Mouse (Mus musculus): ENCODE measurements around the gene Uchl4. TPM values are rescaled to one million over a fixed set of nuclear protein-coding genes. Genes with fewer than 3 reads are reported as not detected.

Uchl4 gene
- polyA plus RNA-seq, 1 experiment from 2014 or later = 2.1 TPM

DNA sequence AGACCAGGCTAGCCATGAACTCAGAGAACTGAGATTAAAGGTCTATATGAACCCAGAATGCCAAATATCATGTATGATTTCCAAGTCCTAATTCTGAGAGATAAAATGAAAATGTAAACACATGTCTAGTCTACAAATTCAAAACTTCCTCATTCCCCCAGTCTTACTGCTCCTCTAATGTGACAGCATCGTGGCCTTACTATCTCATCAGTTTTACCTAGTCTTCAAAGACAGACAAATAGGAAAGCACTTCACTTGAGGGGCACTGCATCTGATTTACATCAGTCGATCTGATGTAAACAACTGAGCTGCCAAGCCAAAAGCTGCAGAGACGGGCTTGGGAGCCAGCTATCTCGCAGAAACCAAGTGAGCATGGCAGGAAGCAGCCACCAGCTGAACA lies 18.9 kb upstream of the Uchl4 start:
- no peaks in the 10 kb centered on the region for H3K27me3 ChIP-seq
- no peaks in the 10 kb centered on the region for H3K9me3 ChIP-seq (replicated peaks)
- H3K9ac ChIP-seq = no peak overlapping the region
- H3K4me1 ChIP-seq = peaks cover 17% of the 10 kb centered on the region; the same call in 1 of the 2 replicates
- no peak overlapping the region for H3K4me3 ChIP-seq (replicated peaks)
- no peak overlapping the region for H3K4me2 ChIP-seq (replicated peaks)
- no peak for ATAC-seq (ENCODE audit: insufficient number of reproducible peaks, low FRiP score, low TSS enrichment, low read depth)
- peaks cover 10% of the 10 kb centered on the region; the same call in 1 of the 2 replicates for H3K36me3 ChIP-seq
- H3K27ac ChIP-seq (replicated peaks) = no peak overlapping the region; the same call in 1 of the 2 replicates
- 50% methylated on average over 4 of the region's 4 CpGs for WGBS

GRCm38 (mm10) chr9:64216641-64217040 lies 18.4 kb upstream of the Uchl4 start:
- Histone ChIP-seq H3K36me3 (peaks cover 6% of the 10 kb centered on the region; the same call in 1 of the 2 replicates), H3K4me1 (peaks cover 17% of the 10 kb centered on the region; the same call in 1 of the 2 replicates), H3K9me3 (replicated peaks) (no peaks in the 10 kb centered on the region), H3K27ac (replicated peaks) (no peak overlapping the region; the same call in 1 of the 2 replicates), H3K4me3 (replicated peaks) (no peak overlapping the region), H3K4me2 (replicated peaks) (no peak overlapping the region), H3K27me3 (no peaks in the 10 kb centered on the region), H3K9ac (no peak overlapping the region)
- ATAC-seq (ENCODE audit: insufficient number of reproducible peaks, low FRiP score, low TSS enrichment, low read depth) = no peak
- 89% methylated on average over 2 of the region's 2 CpGs for WGBS

- no peak for ATAC-seq (ENCODE audit: insufficient number of reproducible peaks, low FRiP score, low TSS enrichment, low read depth)
- H3K27ac ChIP-seq (replicated peaks) = no peak overlapping the region
- peaks cover 6% of the 10 kb centered on the region; the same call in 1 of the 2 replicates for H3K36me3 ChIP-seq
- H3K4me2 ChIP-seq (replicated peaks) = no peak overlapping the region
- peaks cover 17% of the 10 kb centered on the region; the same call in 1 of the 2 replicates for H3K4me1 ChIP-seq
- no peaks in the 10 kb centered on the region for H3K27me3 ChIP-seq
- no peak overlapping the region for H3K9ac ChIP-seq
- no peak overlapping the region for H3K4me3 ChIP-seq (replicated peaks)
- no peaks in the 10 kb centered on the region for H3K9me3 ChIP-seq (replicated peaks)
Measured at GRCm38 (mm10) chr9:64217887-64218286, 17.1 kb upstream of the Uchl4 start.

DNA sequence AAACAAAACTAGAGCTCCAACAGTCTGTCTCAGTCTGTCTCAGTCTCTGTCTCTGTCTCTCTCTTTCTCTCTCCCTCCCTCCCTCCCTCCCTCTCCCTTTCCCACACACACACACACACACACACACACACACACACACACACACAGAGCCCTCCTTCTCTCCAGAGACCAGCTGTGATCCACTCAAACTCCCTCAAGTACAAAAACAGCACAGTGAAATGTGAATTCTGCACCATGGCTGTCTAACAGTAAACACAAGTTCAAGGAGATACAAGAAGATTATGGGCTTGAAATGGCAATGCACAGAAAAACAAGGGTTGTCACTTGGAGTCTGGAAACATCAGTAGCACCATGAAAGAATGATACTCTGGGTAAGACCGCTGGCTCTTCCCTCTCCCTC lies 15.7 kb upstream of the Uchl4 start:
- Histone ChIP-seq H3K4me2 (replicated peaks) (no peak overlapping the region), H3K4me1 (peaks cover 17% of the 10 kb centered on the region; the same call in 1 of the 2 replicates), H3K9ac (no peak overlapping the region), H3K27me3 (no peaks in the 10 kb centered on the region), H3K9me3 (replicated peaks) (no peaks in the 10 kb centered on the region), H3K36me3 (no peaks in the 10 kb centered on the region), H3K27ac (replicated peaks) (peak overlapping the region; percentile 24), H3K4me3 (replicated peaks) (no peak overlapping the region)
- no peak for ATAC-seq (ENCODE audit: insufficient number of reproducible peaks, low FRiP score, low TSS enrichment, low read depth)
- WGBS = 31% methylated on average over 1 of the region's 1 CpGs

DNA sequence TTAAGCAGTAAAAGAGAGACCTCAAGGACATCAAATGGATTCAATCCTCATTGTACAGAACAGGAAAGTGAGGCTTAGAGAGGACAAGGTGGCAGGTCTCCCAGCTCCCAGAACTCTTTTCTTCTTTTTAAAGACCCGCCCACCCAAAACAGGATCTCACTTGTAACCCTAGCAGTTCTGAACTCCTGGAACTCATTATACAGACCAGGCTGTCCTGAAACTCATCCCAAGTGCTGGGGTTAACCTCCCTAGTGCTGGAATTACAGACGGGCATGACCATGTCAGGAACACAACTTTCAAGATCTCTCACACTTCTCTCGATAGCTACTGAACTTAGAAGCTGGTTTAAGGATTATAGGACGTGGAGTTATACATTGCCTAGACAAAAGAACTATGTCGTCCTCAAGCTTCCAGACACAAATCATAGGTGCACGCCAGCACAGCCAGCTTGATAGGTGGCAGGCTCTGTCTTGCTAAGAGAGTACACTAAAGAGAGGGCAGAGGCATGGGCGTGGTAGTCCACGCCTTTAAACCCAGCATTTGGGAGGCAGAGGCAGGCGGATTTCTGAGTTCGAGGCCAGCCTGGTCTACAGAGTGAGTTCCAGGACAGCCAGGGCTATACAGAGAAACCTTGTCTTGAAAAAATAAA lies 15.1 kb upstream of the Uchl4 start:
- no peak for ATAC-seq (ENCODE audit: insufficient number of reproducible peaks, low FRiP score, low TSS enrichment, low read depth)
- no peak overlapping the region for H3K4me2 ChIP-seq (replicated peaks)
- H3K4me3 ChIP-seq (replicated peaks) = no peak overlapping the region
- 58% methylated on average over 10 of the region's 10 CpGs for WGBS
- peaks cover 17% of the 10 kb centered on the region; the same call in 1 of the 2 replicates for H3K4me1 ChIP-seq
- H3K9me3 ChIP-seq (replicated peaks) = no peaks in the 10 kb centered on the region
- peak overlapping the region; percentile 63 for H3K27ac ChIP-seq (replicated peaks)
- H3K27me3 ChIP-seq = no peaks in the 10 kb centered on the region
- H3K36me3 ChIP-seq = no peaks in the 10 kb centered on the region
- H3K9ac ChIP-seq = no peak overlapping the region

GRCm38 (mm10) chr9:64220603-64221002 lies 14.4 kb upstream of the Uchl4 start:
- no peaks in the 10 kb centered on the region for H3K27me3 ChIP-seq
- no peaks in the 10 kb centered on the region for H3K9me3 ChIP-seq (replicated peaks)
- ATAC-seq (ENCODE audit: insufficient number of reproducible peaks, low FRiP score, low TSS enrichment, low read depth) = no peak
- no peak overlapping the region for H3K9ac ChIP-seq
- 76% methylated on average over 1 of the region's 1 CpGs for WGBS
- no peak overlapping the region for H3K4me3 ChIP-seq (replicated peaks)
- H3K4me2 ChIP-seq (replicated peaks) = no peak overlapping the region
- H3K4me1 ChIP-seq = peaks cover 17% of the 10 kb centered on the region; the same call in 1 of the 2 replicates
- H3K36me3 ChIP-seq = no peaks in the 10 kb centered on the region
- no peak overlapping the region for H3K27ac ChIP-seq (replicated peaks)

DNA sequence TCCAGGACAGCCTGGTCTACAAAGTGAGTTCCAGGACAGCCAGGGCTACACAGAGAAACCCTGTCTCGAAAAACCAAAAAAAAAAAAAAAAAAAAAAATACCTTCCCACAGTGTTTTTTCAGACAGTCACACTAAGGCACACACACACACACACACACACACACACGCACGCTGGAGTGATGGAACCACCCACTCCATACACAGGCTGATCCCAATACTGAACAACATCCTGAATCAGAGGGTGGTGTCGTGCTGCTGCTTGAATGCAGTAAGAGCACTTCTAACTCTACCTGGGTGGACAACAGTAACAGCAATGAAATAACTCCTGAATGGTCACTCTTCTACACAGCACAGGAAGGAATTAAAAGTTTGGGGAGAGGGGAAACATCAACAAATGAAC lies 13.5 kb upstream of the Uchl4 start:
- WGBS = 82% methylated on average over 4 of the region's 4 CpGs
- no peak overlapping the region for H3K4me2 ChIP-seq (replicated peaks)
- ATAC-seq (ENCODE audit: insufficient number of reproducible peaks, low FRiP score, low TSS enrichment, low read depth) = no peak
- peaks cover 15% of the 10 kb centered on the region; the same call in 1 of the 2 replicates for H3K4me1 ChIP-seq
- H3K9ac ChIP-seq = no peak overlapping the region
- no peak overlapping the region for H3K27ac ChIP-seq (replicated peaks)
- no peaks in the 10 kb centered on the region for H3K9me3 ChIP-seq (replicated peaks)
- H3K27me3 ChIP-seq = no peaks in the 10 kb centered on the region
- H3K36me3 ChIP-seq = no peaks in the 10 kb centered on the region
- no peak overlapping the region for H3K4me3 ChIP-seq (replicated peaks)

DNA sequence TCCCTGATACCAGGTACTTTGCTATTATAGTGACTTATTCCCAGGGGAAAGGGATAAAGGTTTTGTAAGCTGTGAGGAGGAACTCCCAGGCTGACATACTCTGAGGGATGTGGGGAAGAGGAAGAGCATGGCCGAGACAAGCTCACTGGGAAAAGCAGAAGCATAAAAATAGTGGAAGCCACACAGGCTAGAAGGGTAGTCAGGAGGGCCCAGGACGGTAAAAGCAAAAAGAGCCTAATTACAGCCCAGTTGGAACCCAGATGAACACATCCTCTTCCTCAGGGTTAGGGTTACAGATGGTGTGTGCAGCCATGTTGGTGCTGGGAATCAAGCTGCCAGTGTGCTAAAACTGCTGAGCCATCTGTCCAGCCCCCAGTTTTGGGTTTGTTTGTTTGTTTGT lies 12.9 kb upstream of the Uchl4 start:
- no peaks in the 10 kb centered on the region for H3K9me3 ChIP-seq (replicated peaks)
- no peak overlapping the region for H3K4me3 ChIP-seq (replicated peaks)
- no peaks in the 10 kb centered on the region for H3K27me3 ChIP-seq
- H3K36me3 ChIP-seq = no peaks in the 10 kb centered on the region
- ATAC-seq (ENCODE audit: insufficient number of reproducible peaks, low FRiP score, low TSS enrichment, low read depth) = peak; percentile 11; the same call in 1 of the 2 replicates
- no peak overlapping the region for H3K9ac ChIP-seq
- WGBS = 48% methylated on average over 2 of the region's 2 CpGs
- H3K4me1 ChIP-seq = 0 out of 2 replicates have a peak, but pooled peaks cover 9% of the 10 kb centered on the region
- no peak overlapping the region for H3K4me2 ChIP-seq (replicated peaks)
- no peak overlapping the region for H3K27ac ChIP-seq (replicated peaks)

DNA sequence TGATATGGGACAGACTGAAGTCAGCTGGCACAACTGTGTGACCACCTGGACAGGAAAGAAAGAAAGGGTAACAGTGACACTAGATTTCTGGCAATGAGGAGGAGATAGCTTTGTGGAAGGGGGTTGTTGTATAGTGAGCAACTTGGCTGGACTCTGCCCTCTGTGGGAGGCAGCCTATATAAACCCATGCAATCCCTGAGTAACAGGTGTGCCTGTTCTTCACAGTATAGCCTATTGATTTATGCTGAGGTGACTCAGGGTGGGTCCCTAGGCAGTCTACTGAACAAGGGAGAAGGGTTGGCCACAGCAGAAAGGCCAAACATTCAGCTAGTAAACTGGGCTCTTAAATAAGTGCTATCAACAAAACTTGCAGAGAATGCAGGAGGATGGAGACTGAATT lies 9.2 kb upstream of the Uchl4 start:
- H3K27me3 ChIP-seq = no peaks in the 10 kb centered on the region
- H3K27ac ChIP-seq (replicated peaks) = no peak overlapping the region
- no peaks in the 10 kb centered on the region for H3K9me3 ChIP-seq (replicated peaks)
- H3K4me2 ChIP-seq (replicated peaks) = no peak overlapping the region
- H3K4me1 ChIP-seq = peaks cover 12% of the 10 kb centered on the region
- no peak overlapping the region for H3K9ac ChIP-seq
- H3K36me3 ChIP-seq = no peaks in the 10 kb centered on the region
- no peak overlapping the region for H3K4me3 ChIP-seq (replicated peaks)
- ATAC-seq (ENCODE audit: insufficient number of reproducible peaks, low FRiP score, low TSS enrichment, low read depth) = no peak

DNA sequence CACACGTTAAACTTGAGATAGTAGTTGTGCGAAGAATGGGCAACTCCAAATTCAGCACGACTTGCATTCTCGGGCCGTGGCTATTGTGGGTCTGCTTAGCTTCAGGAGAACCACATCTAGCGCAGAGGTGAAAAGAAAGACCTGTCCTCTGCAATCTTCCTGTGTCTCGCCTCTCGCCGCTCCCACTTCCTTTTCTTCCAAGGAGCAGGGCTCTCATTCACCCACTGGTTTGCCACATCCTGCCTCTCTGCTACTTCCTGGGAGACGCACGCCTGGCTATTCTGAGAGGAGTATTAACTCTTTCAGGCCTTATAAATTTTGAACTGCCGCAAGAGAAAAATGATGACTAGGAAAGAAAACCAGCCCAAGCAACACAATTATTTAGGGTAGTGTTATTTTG lies 7.3 kb upstream of the Uchl4 start:
- Histone ChIP-seq H3K27ac (replicated peaks) (no peak overlapping the region), H3K27me3 (no peaks in the 10 kb centered on the region), H3K4me2 (replicated peaks) (no peak overlapping the region), H3K4me3 (replicated peaks) (no peak overlapping the region), H3K4me1 (peaks cover 31% of the 10 kb centered on the region), H3K36me3 (no peaks in the 10 kb centered on the region), H3K9me3 (replicated peaks) (no peaks in the 10 kb centered on the region), H3K9ac (no peak overlapping the region)
- WGBS = 82% methylated on average over 12 of the region's 12 CpGs
- no peak for ATAC-seq (ENCODE audit: insufficient number of reproducible peaks, low FRiP score, low TSS enrichment, low read depth)

DNA sequence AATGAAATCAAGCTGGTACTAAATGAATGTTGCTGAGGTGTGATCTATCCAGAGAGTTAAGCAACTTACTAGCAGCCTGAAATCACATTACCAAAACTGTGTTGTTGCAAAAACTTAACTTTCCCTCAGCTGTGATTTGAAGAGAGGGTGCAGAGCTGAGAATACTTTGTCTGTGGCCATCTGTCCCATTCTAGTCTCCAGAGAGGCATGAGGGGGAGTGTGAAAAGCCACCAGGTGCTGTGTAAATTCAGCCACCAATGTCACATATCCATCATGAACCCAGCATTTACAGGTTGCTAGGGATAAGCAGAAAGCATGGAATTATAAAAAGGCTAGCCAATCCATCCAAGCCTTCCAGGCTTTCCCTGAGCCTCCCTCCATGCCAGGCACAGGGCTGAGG lies 6.0 kb upstream of the Uchl4 start:
- Histone ChIP-seq H3K9ac (no peak overlapping the region), H3K4me3 (replicated peaks) (no peak overlapping the region), H3K4me2 (replicated peaks) (no peak overlapping the region), H3K27me3 (no peaks in the 10 kb centered on the region), H3K27ac (replicated peaks) (no peak overlapping the region), H3K9me3 (replicated peaks) (no peaks in the 10 kb centered on the region), H3K4me1 (peaks cover 40% of the 10 kb centered on the region), H3K36me3 (no peaks in the 10 kb centered on the region)
- no peak for ATAC-seq (ENCODE audit: insufficient number of reproducible peaks, low FRiP score, low TSS enrichment, low read depth)

DNA sequence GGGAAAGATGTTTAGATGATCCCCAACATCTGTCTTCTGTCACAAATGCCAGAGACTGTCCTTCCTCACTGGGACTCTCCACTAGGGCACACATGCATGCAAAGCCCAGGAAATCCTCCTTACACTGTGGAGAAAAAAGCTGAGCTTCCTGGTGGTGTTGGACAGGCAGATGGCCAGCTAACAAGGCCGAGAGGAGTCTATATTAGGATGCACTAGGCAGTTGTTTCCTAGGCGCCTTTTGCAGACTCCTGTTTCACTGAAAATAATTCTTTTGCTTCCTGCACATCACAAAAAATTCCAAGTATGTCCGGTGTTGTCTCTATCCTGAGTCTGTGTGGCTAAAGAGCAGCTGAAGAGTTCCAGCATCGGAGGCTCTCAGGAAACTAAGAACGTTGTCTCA lies 3.8 kb upstream of the Uchl4 start:
- H3K9ac ChIP-seq = 0 out of 2 replicates have a peak overlapping the region, but pooled peaks have one; percentile 9
- no peak overlapping the region for H3K4me3 ChIP-seq (replicated peaks)
- peaks cover 49% of the 10 kb centered on the region for H3K4me1 ChIP-seq
- peak overlapping the region; percentile 90 for H3K27ac ChIP-seq (replicated peaks)
- H3K9me3 ChIP-seq (replicated peaks) = no peaks in the 10 kb centered on the region
- no peak for ATAC-seq (ENCODE audit: insufficient number of reproducible peaks, low FRiP score, low TSS enrichment, low read depth)
- H3K4me2 ChIP-seq (replicated peaks) = peak overlapping the region; percentile 19
- H3K36me3 ChIP-seq = no peaks in the 10 kb centered on the region
- no peaks in the 10 kb centered on the region for H3K27me3 ChIP-seq
- 23% methylated on average over 5 of the region's 5 CpGs for WGBS

All from embryonic facial prominence, embryonic 15.5 days (tissue).